Mouse (Mus musculus) thymus, postnatal 25 days (tissue): ENCODE measurements around the gene Igfbp5.
A peak's percentile ranks its signal among the peaks of the same experiment; 100 is the strongest.

Experiments
- DNase-seq: peaks from one replicate; pipeline ENCODE4 v3.0.0; 2022

Gene Igfbp5

DNA sequence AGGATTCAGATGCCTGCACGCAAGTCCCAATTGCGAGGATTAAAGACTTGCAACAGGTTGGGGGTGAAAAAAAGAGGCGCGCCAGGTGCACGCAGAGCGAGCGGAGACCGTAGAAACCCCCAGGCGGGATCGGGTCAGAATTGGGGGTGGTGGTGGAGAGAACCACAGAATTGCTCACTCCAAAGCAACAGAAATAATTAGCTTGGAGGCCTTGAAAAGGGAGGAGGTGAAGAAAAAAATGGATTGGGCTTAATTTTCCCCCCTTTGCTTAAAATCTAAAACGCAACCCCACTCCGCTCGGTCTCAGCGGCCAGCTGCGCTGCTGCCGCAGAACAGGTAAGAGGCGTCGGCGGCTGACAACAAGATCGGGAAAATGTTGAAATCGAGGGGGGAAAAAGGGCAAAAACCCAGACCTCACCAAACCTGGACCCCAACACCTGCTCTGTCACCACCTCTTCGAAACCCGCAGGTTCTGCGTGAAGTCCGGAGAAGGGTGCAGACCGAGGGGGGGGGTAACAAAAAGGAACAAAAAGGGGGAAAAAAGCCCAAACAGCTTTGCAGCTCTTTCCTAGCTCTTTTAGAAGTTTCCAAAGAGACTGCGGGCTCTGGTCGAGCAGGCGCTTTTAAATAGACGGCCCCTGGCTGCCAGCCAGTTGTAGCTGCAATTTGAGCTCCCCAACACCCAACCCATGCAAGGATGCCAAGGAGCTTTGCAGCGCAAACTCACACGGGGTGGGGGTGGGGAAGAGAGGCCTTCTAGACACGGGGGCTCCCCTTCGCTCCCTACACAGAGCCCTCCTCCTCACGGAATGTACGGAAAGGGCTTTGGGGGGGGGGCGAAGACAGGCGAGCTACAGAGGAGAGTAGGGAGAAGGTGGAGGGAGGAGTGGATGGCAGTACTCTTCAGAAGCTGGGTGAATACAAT is at the start of gene Igfbp5:
Gene Igfbp5, minus strand, starts transcription at position 598 of the 925 bp plus-strand sequence.
- no peak for DNase-seq

- DNase-seq: no peak
These were observed 40.1 kb upstream of the Igfbp5 start for GRCm38 (mm10) chr1:72914815-72915214.

DNA sequence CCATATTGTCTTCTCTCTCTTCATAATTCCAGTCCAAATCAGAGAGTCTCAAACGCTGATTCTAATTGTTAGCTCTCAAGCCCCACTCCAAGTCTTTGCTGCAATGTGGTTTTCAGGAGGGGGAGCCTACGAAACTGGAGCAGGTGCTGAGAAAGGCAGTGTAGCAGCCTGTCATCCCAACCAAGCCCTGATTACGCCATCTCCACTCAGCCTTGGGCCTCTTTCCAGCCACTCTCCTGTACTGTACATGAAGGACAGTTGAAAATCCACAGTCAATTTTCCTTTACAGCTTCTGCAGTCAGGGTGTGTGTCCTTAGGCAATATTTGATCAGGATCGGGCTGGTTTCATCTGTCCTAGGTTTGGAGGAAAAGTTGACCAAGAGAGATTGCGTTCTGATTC is 38.4 kb upstream of the Igfbp5 start:
- DNase-seq: no peak

DNA sequence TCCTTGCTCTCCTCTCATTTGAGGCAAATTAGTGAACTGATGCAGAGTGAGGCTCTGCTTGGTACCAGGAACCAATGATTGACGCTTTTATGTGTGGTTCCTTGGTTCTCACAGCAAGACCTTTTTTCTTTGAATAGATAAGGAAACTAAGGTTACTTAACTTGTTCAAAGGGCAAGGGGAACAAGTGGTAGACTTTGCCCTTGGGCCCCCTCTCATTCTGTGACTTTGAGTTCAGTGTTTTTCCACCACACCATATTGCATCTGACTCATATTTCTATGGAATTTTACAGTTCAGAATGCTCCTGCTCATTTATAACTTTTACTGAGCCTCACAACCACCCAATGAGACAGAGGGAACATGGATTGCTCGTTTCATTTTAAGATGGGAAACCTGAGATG is 21.1 kb upstream of the Igfbp5 start:
- DNase-seq: no peak

GRCm38 (mm10) chr1:72887910-72888309 is 13.2 kb upstream of the Igfbp5 start:
- no peak for DNase-seq

GRCm38 (mm10) chr1:72885819-72886169 is 11.1 kb upstream of the Igfbp5 start:
- no peak for DNase-seq

DNA sequence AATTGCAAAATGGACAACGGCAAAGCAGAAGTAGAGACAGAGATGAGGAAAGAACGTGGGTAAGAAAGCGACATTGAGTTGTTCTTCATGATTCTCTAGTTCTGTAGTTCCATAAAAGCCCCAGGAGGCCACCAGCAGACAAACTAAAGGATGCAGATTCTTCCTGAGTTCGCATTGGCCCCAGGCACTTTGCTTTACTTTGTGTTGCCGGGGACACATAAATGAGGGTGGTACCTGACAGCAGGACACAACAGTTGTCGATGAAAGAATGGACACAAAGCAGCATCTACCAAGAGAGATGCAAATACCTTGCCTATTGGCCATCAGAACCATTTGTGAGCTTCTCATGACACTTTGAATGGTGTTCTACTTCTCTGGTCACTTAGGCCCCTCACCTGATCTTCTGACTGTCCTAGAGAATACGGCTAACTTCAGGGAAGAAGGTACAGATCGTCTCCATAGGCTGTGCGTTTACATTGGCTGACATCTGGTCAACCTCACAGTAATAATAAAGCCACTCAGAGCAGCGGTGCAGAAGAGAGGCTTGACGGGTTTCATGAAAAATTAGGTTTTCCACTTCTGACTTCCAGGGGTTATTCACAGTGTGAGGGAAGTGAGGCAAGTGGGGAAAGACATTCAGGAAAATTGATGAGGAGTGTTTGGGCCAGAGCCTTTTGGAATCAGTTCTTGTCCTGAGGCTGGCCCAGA is 10.6 kb upstream of the Igfbp5 start:
- no peak for DNase-seq

- DNase-seq: no peak
These were observed 4.6 kb upstream of the Igfbp5 start for GRCm38 (mm10) chr1:72879319-72879634.

DNA sequence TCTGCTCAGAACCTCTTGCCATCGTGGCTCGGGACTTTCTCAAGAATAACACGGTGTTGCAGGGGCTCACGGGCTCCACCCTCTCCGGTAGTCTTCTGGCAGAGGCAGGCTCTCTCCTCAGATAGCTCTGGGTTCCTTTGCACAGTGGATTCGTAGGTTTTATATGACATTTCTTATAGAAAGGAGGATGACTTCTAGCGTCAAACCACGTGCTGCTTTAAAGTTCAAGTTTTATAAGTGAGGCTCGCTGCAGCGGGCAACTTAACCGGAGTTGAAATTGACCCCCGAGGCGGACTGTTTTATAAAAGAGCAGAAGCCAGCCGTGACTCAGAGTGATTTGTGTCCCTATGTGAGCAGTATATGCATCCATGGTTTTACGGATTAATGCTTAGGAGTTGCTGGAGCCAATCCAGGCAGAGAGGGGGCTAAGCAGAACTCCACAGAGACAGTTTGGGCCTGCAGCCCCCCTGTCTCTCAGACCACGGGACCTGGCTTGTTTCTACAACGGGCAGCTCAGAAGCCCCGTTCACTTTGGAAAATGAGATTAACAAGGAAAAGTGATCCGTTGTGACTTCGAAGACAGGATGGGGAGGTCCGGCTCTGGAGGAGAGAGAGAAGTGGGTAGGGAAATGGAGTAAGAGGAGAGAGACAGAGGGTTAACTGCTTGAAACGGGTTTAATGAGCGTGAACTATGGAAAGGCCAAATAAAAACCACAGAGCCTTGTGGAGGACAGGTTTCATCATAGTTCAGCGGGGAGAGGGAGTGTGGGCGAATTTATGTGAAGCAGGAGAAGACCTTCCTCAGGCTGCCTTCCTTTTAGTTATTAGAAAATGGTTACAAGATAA is 4.0 kb upstream of the Igfbp5 start:
- no peak for DNase-seq

DNA sequence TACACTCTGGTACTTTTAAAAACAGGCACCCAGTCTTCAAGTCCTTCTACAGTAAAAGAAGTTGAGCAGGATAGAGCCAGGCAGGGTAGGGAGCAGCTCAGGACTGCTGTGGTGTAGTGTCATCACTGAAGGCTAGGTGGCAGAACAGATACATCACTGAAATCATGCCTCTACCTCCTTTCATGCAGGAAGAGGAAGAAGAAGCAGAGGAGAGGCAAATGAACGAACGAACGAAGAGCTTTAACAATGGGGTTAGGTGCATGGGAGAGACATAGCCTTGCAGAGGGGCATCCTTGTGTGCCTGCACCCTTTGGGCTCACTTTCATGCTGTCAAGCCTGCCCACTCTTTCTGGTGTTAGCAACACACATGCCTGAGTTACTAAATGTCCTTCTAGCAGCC is 3.2 kb upstream of the Igfbp5 start:
- no peak for DNase-seq

GRCm38 (mm10) chr1:72876111-72876510 is 1.4 kb upstream of the Igfbp5 start:
- DNase-seq: no peak

DNA sequence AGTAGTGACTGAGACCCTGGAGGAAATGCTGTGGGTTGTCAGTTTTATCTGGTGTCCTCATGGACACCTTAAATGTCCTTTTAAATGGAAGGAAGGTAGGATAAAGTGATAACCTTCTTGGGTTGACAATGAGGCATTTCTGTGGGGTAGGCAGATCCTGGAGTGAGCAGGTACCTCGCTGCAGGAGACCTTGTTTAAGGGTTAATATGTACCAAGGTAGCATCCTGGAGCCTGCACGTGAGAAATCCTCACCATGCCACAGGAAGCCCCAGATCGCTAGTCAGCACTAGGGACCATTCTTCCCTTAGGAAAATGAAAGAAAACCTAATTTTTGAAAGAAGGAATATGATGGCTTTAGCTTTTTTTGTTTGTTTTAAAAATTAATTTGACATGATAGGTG is 1.0 kb upstream of the Igfbp5 start:
- no peak for DNase-seq

- DNase-seq: no peak
These were observed 985 bp downstream of the Igfbp5 start for GRCm38 (mm10) chr1:72873511-72874286.

DNA sequence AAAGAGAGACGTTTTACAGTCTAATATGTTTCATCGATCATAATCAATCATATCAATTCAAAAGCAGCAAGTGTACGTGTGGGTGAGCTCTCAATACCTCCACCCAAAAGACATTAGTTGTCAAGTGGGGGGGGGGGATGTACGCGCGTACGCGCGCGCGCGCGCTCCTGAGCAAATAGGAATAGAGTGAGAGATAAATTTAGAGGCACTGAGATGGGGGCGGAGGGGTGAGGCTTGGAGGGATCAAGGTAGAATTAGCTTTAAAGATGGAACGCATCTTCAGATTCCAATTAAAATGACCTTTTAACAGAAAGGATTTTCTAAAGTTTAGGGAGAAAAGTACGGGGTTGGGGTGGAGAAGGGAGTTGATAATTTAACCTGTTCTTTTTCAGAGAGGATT is 1.6 kb downstream of the Igfbp5 start:
- DNase-seq: no peak

DNA sequence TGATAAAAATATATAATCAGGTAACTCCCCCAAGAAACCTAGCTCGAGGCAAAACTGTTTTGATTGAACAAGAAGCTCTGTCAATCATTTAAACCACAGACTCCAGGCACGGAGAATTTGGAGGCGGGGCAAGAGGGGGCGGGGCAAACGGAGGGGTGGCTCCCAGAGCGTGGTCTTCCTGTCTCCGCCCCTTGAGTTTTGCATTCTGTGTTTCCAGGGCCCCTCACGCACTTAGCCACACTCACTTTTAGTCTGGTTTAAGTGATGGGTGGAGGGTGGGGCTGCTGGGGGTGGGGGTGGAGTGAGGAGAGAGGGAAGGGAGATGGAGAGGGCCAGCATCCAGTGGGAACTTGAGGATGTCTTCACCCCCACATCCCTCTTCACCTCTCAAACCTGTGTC is 2.2 kb downstream of the Igfbp5 start:
- DNase-seq: no peak

DNA sequence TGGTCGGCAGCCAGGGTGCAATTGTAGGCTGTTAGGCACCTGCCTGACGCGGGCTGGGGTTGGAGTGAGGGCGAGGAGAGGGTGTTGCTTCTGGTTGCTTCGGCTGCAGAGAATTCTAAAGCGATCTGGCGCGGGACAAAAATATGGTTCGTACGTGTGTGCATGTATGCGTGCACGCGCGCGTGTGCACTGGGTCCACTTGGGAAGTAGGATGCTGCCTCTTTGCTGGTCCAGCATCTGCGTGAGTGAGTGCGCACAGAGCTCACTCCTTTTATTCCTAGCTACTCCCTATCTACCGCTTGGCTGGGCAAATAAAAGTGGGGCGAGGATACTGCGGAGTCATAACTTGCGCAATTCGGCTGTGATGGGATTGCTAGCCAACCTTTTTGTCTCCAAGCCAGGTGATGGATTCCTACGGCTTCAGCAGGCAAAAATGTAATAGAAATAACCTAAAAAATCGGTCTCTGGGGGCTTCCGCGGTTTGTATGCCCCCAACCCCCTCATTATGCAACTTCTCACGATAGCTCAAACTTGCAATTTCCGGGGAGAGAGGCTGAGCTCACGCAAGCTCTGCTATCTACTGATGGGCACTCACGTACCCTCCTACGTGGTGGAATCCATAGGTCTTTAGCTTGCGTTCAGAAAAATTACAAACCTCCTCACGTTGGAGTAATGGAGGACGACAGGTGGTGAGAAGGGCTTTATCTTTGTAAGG is 2.8 kb downstream of the Igfbp5 start:
- DNase-seq: no peak

GRCm38 (mm10) chr1:72871337-72871696 is 3.4 kb downstream of the Igfbp5 start:
- no peak for DNase-seq

GRCm38 (mm10) chr1:72870615-72871336 is 3.9 kb downstream of the Igfbp5 start:
- no peak for DNase-seq

GRCm38 (mm10) chr1:72869681-72870614 is 4.7 kb downstream of the Igfbp5 start:
- peak; percentile 36 for DNase-seq

GRCm38 (mm10) chr1:72869275-72869674 is 5.4 kb downstream of the Igfbp5 start:
- no peak for DNase-seq
